Mouse (Mus musculus): Measurements from ENCODE around the gene Prkce. TPM values are rescaled to one million over a fixed set of nuclear protein-coding genes. Genes with fewer than 3 reads are reported as not detected.

Gene Prkce
- polyA plus RNA-seq, 1 experiment from 2014 or later, result 7.4 TPM

DNA sequence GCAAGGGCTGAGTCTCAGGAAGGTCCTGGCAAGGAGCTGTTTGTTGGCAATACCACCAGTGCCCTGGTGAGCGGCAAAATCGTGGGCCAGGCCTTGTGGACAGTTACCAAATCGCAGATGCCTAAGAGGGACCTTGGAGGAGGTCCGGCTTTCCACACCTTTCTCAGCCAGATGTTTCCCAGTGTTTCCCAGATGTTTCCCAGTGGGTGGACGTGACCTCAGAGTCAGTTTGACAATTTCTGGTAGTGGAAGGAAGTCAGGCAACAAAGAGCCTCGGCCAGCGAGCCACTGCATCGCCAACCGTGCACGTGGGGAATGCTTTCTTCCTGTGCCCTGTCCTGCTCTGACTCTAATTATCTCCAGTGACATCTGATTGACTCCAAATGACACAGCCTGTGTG lies 112.2 kb downstream of the Prkce start:
- Histone ChIP-seq H3K9me3 (ENCODE audit: control insufficient read depth, low read length) (no peaks in the 10 kb centered on the region), H3K4me3 (ENCODE audit: low read depth, low read length) (no peak overlapping the region), H3K36me3 (ENCODE audit: control insufficient read depth, insufficient read depth, low read length) (no peaks in the 10 kb centered on the region), H3K4me2 (replicated peaks; ENCODE audit: low read depth, low read length) (no peak overlapping the region), H3K4me1 (replicated peaks; ENCODE audit: control insufficient read depth, insufficient read depth, low read length) (no peaks in the 10 kb centered on the region), H3K9ac (ENCODE audit: low read depth, low read length) (no peak overlapping the region), H3K27ac (ENCODE audit: low read depth, low read length) (no peak overlapping the region), H3K27me3 (ENCODE audit: control insufficient read depth, insufficient read depth, low read length) (no peaks in the 10 kb centered on the region)
- 45% methylated on average over 10 of the region's 10 CpGs for WGBS
- no peak for DNase-seq (ENCODE audit: low spot score)
- ATAC-seq (ENCODE audit: low FRiP score), result no peak

- ATAC-seq (ENCODE audit: low FRiP score) (no peak), DNase-seq (ENCODE audit: low spot score) (no peak)
- Histone ChIP-seq H3K36me3 (ENCODE audit: control insufficient read depth, insufficient read depth, low read length) (no peaks in the 10 kb centered on the region), H3K4me3 (ENCODE audit: low read depth, low read length) (no peak overlapping the region), H3K27ac (ENCODE audit: low read depth, low read length) (no peak overlapping the region), H3K9ac (ENCODE audit: low read depth, low read length) (no peak overlapping the region), H3K4me1 (replicated peaks; ENCODE audit: control insufficient read depth, insufficient read depth, low read length) (no peaks in the 10 kb centered on the region), H3K4me2 (replicated peaks; ENCODE audit: low read depth, low read length) (no peak overlapping the region), H3K9me3 (ENCODE audit: control insufficient read depth, low read length) (no peaks in the 10 kb centered on the region), H3K27me3 (ENCODE audit: control insufficient read depth, insufficient read depth, low read length) (no peaks in the 10 kb centered on the region)
- 36% methylated on average over 5 of the region's 5 CpGs for WGBS
Measured at GRCm38 (mm10) chr17:86283741-86284140, 116.2 kb downstream of the Prkce start.

DNA sequence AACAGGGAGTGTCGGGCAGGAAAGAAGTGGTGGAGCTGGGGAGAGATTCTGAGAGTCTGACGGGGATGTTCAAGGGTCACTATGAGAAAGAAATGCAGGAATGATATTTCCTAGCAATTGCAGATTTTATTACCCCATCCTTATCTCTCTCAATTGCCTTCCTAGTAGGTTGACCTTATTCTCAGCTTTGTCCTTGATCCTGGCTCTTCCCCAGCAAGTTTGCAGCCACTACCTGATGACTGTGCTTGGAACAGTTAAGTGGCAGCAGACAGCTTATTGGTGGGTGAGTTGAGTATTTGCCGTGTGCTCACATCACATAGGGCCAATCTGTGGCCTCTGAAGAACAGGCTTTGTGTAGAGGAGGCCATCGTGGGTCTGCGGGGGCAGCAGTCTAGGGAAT lies 117.5 kb downstream of the Prkce start:
- no peaks in the 10 kb centered on the region for H3K9me3 ChIP-seq (ENCODE audit: control insufficient read depth, low read length)
- 91% methylated on average over 5 of the region's 5 CpGs for WGBS
- H3K36me3 ChIP-seq (ENCODE audit: control insufficient read depth, insufficient read depth, low read length), result no peaks in the 10 kb centered on the region
- H3K4me2 ChIP-seq (replicated peaks; ENCODE audit: low read depth, low read length), result no peak overlapping the region
- no peak for ATAC-seq (ENCODE audit: low FRiP score)
- no peak for DNase-seq (ENCODE audit: low spot score)
- H3K9ac ChIP-seq (ENCODE audit: low read depth, low read length), result no peak overlapping the region
- H3K27ac ChIP-seq (ENCODE audit: low read depth, low read length), result no peak overlapping the region
- H3K27me3 ChIP-seq (ENCODE audit: control insufficient read depth, insufficient read depth, low read length), result no peaks in the 10 kb centered on the region
- no peaks in the 10 kb centered on the region for H3K4me1 ChIP-seq (replicated peaks; ENCODE audit: control insufficient read depth, insufficient read depth, low read length)
- H3K4me3 ChIP-seq (ENCODE audit: low read depth, low read length), result no peak overlapping the region

- DNase-seq (ENCODE audit: low spot score), result no peak
- H3K27ac ChIP-seq (ENCODE audit: low read depth, low read length), result no peak overlapping the region
- no peaks in the 10 kb centered on the region for H3K36me3 ChIP-seq (ENCODE audit: control insufficient read depth, insufficient read depth, low read length)
- H3K9me3 ChIP-seq (ENCODE audit: control insufficient read depth, low read length), result no peaks in the 10 kb centered on the region
- no peaks in the 10 kb centered on the region for H3K4me1 ChIP-seq (replicated peaks; ENCODE audit: control insufficient read depth, insufficient read depth, low read length)
- H3K9ac ChIP-seq (ENCODE audit: low read depth, low read length), result no peak overlapping the region
- WGBS, result 80% methylated on average over 7 of the region's 7 CpGs
- H3K27me3 ChIP-seq (ENCODE audit: control insufficient read depth, insufficient read depth, low read length), result no peaks in the 10 kb centered on the region
- H3K4me3 ChIP-seq (ENCODE audit: low read depth, low read length), result no peak overlapping the region
- no peak overlapping the region for H3K4me2 ChIP-seq (replicated peaks; ENCODE audit: low read depth, low read length)
- no peak for ATAC-seq (ENCODE audit: low FRiP score)
Measured at GRCm38 (mm10) chr17:86286747-86287271, 119.2 kb downstream of the Prkce start.

GRCm38 (mm10) chr17:86292711-86293110 lies 125.1 kb downstream of the Prkce start:
- Histone ChIP-seq H3K9me3 (ENCODE audit: control insufficient read depth, low read length) (no peaks in the 10 kb centered on the region), H3K4me1 (replicated peaks; ENCODE audit: control insufficient read depth, insufficient read depth, low read length) (no peaks in the 10 kb centered on the region), H3K4me3 (ENCODE audit: low read depth, low read length) (no peak overlapping the region), H3K36me3 (ENCODE audit: control insufficient read depth, insufficient read depth, low read length) (no peaks in the 10 kb centered on the region), H3K9ac (ENCODE audit: low read depth, low read length) (no peak overlapping the region), H3K27ac (ENCODE audit: low read depth, low read length) (no peak overlapping the region), H3K4me2 (replicated peaks; ENCODE audit: low read depth, low read length) (no peak overlapping the region), H3K27me3 (ENCODE audit: control insufficient read depth, insufficient read depth, low read length) (no peaks in the 10 kb centered on the region)
- 92% methylated on average over 6 of the region's 6 CpGs for WGBS
- DNase-seq (ENCODE audit: low spot score) (no peak), ATAC-seq (ENCODE audit: low FRiP score) (no peak)

GRCm38 (mm10) chr17:86293247-86293744 lies 125.7 kb downstream of the Prkce start:
- Histone ChIP-seq H3K27me3 (ENCODE audit: control insufficient read depth, insufficient read depth, low read length) (no peaks in the 10 kb centered on the region), H3K27ac (ENCODE audit: low read depth, low read length) (no peak overlapping the region), H3K9ac (ENCODE audit: low read depth, low read length) (no peak overlapping the region), H3K36me3 (ENCODE audit: control insufficient read depth, insufficient read depth, low read length) (no peaks in the 10 kb centered on the region), H3K9me3 (ENCODE audit: control insufficient read depth, low read length) (no peaks in the 10 kb centered on the region), H3K4me2 (replicated peaks; ENCODE audit: low read depth, low read length) (no peak overlapping the region), H3K4me3 (ENCODE audit: low read depth, low read length) (no peak overlapping the region), H3K4me1 (replicated peaks; ENCODE audit: control insufficient read depth, insufficient read depth, low read length) (no peaks in the 10 kb centered on the region)
- 0 out of 2 replicates have a peak, but pooled peaks have one; percentile 33 for ATAC-seq (ENCODE audit: low FRiP score)
- WGBS, result 44% methylated on average over 10 of the region's 10 CpGs
- DNase-seq (ENCODE audit: low spot score), result peak; percentile 52

DNA sequence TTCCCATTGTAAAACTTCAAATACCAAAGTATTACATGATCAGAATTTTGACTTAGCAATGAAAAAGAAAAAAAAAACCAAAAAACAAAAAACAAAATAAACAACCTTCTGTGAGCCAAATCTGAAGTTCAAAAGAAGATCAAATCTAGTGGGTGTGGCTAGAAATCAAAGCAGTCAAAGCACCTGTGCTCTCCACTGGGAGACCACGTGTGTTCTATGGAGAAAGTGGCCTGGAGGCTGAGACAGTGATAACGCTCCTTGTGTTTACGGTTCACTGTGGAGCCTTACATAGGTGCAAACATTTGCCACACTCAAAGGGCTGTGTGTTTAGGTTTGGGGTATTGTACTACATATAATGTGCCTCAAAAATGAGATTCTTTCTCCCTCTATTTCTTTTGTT lies 132.0 kb downstream of the Prkce start:
- Histone ChIP-seq H3K27ac (ENCODE audit: low read depth, low read length) (no peak overlapping the region), H3K4me1 (replicated peaks; ENCODE audit: control insufficient read depth, insufficient read depth, low read length) (no peaks in the 10 kb centered on the region), H3K27me3 (ENCODE audit: control insufficient read depth, insufficient read depth, low read length) (no peaks in the 10 kb centered on the region), H3K4me2 (replicated peaks; ENCODE audit: low read depth, low read length) (no peak overlapping the region), H3K9ac (ENCODE audit: low read depth, low read length) (no peak overlapping the region), H3K4me3 (ENCODE audit: low read depth, low read length) (no peak overlapping the region), H3K9me3 (ENCODE audit: control insufficient read depth, low read length) (no peaks in the 10 kb centered on the region), H3K36me3 (ENCODE audit: control insufficient read depth, insufficient read depth, low read length) (no peaks in the 10 kb centered on the region)
- 85% methylated on average over 3 of the region's 3 CpGs for WGBS
- ATAC-seq (ENCODE audit: low FRiP score), result no peak
- DNase-seq (ENCODE audit: low spot score), result no peak

- no peaks in the 10 kb centered on the region for H3K27me3 ChIP-seq (ENCODE audit: control insufficient read depth, insufficient read depth, low read length)
- DNase-seq (ENCODE audit: low spot score) (no peak), ATAC-seq (ENCODE audit: low FRiP score) (no peak)
- no peak overlapping the region for H3K4me2 ChIP-seq (replicated peaks; ENCODE audit: low read depth, low read length)
- WGBS, result 77% methylated on average over 22 of the region's 22 CpGs
- no peaks in the 10 kb centered on the region for H3K36me3 ChIP-seq (ENCODE audit: control insufficient read depth, insufficient read depth, low read length)
- no peak overlapping the region for H3K9ac ChIP-seq (ENCODE audit: low read depth, low read length)
- no peaks in the 10 kb centered on the region for H3K4me1 ChIP-seq (replicated peaks; ENCODE audit: control insufficient read depth, insufficient read depth, low read length)
- H3K4me3 ChIP-seq (ENCODE audit: low read depth, low read length), result no peak overlapping the region
- no peaks in the 10 kb centered on the region for H3K9me3 ChIP-seq (ENCODE audit: control insufficient read depth, low read length)
- H3K27ac ChIP-seq (ENCODE audit: low read depth, low read length), result 0 out of 2 replicates have a peak overlapping the region, but pooled peaks have one; percentile 1
Measured at GRCm38 (mm10) chr17:86300774-86301595, 133.4 kb downstream of the Prkce start.

- Histone ChIP-seq H3K4me1 (replicated peaks; ENCODE audit: control insufficient read depth, insufficient read depth, low read length) (no peaks in the 10 kb centered on the region), H3K4me2 (replicated peaks; ENCODE audit: low read depth, low read length) (no peak overlapping the region), H3K27ac (ENCODE audit: low read depth, low read length) (no peak overlapping the region), H3K9ac (ENCODE audit: low read depth, low read length) (no peak overlapping the region), H3K27me3 (ENCODE audit: control insufficient read depth, insufficient read depth, low read length) (no peaks in the 10 kb centered on the region), H3K36me3 (ENCODE audit: control insufficient read depth, insufficient read depth, low read length) (no peaks in the 10 kb centered on the region), H3K9me3 (ENCODE audit: control insufficient read depth, low read length) (no peaks in the 10 kb centered on the region), H3K4me3 (ENCODE audit: low read depth, low read length) (no peak overlapping the region)
- DNase-seq (ENCODE audit: low spot score) (no peak), ATAC-seq (ENCODE audit: low FRiP score) (no peak)
- 91% methylated on average over 11 of the region's 11 CpGs for WGBS
Measured at GRCm38 (mm10) chr17:86302266-86302665, 134.7 kb downstream of the Prkce start.

Measured in hindbrain, embryonic 11.5 days (tissue).